Mouse (Mus musculus): ENCODE measurements around the gene Ephx1. TPM values are rescaled to one million over a fixed set of nuclear protein-coding genes. Genes with fewer than 3 reads are reported as not detected.

The Ephx1 gene
- polyA plus RNA-seq, 1 experiment: 16.9 TPM

DNA sequence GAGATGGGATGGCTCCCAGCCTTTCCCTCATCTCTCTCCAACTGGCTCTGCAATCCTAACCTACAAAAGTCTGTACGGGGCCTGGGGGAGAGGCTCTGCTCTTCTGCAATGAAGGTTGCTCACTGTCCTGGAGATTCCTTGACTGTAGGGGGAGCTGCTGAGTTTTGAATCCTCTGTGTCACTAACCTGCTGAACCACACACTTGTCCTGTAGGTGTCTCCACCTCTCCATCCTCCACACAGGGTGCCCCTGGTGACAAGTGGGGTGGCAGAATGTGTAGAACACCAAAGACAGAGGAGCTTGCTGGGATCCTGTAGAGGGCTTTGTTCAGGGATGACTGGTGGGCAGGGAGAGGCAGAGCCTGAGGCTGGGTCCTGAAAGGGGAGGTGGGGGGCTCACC, 1.6 kb upstream of the Ephx1 start:
- H3K27me3 ChIP-seq (ENCODE audit: control insufficient read depth, insufficient read depth, low read length, poor library complexity, severe bottlenecking): no peaks in the 10 kb centered on the region
- H3K9me3 ChIP-seq (replicated peaks; ENCODE audit: control insufficient read depth, insufficient read depth, low read length, poor library complexity, severe bottlenecking): no peaks in the 10 kb centered on the region
- no peak overlapping the region for H3K9ac ChIP-seq (ENCODE audit: low read depth, poor library complexity, severe bottlenecking)
- H3K27ac ChIP-seq (ENCODE audit: insufficient read depth, low read length): no peak overlapping the region
- H3K4me3 ChIP-seq (ENCODE audit: low read depth, low read length): no peak overlapping the region
- no peak for TF ChIP-seq POLR2A (IDR thresholded peaks at IDR 0.05; ENCODE audit: insufficient read depth, low read length)
- TF ChIP-seq CTCF (IDR thresholded peaks at IDR 0.05; ENCODE audit: low read depth, low read length): peak; percentile 97
- no peak for TF ChIP-seq EP300 (IDR thresholded peaks at IDR 0.05; ENCODE audit: insufficient read depth, low read depth, low read length)
- H3K4me1 ChIP-seq (ENCODE audit: control insufficient read depth, insufficient read depth, low read length): no peaks in the 10 kb centered on the region
- no peaks in the 10 kb centered on the region for H3K36me3 ChIP-seq (ENCODE audit: control insufficient read depth, insufficient read depth, low read length, poor library complexity, severe bottlenecking)

DNA sequence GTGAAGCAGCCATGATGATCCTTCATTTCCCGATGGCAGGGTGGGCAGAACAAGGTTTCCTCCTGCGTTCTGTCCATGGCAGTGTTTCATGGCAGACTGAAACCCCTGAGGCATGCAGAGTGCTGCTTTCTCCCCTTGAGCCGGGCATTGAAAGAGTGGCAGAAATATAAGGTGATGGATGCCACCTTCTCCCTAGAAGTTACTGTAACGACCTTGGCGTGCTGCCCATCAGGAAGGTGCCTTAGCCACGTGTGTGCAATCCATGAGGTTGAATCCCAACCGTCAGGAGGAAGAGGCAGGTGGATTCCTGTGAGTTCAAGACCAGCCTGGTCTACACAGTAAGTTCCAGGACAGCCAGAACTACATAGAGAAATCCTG, 773 bp upstream of the Ephx1 start:
- H3K4me3 ChIP-seq (ENCODE audit: low read depth, low read length): no peak overlapping the region
- H3K27me3 ChIP-seq (ENCODE audit: control insufficient read depth, insufficient read depth, low read length, poor library complexity, severe bottlenecking): no peaks in the 10 kb centered on the region
- TF ChIP-seq CTCF (IDR thresholded peaks at IDR 0.05; ENCODE audit: low read depth, low read length): no peak
- TF ChIP-seq POLR2A (IDR thresholded peaks at IDR 0.05; ENCODE audit: insufficient read depth, low read length): no peak
- no peak for TF ChIP-seq EP300 (IDR thresholded peaks at IDR 0.05; ENCODE audit: insufficient read depth, low read depth, low read length)
- no peaks in the 10 kb centered on the region for H3K9me3 ChIP-seq (replicated peaks; ENCODE audit: control insufficient read depth, insufficient read depth, low read length, poor library complexity, severe bottlenecking)
- H3K9ac ChIP-seq (ENCODE audit: low read depth, poor library complexity, severe bottlenecking): no peak overlapping the region
- no peak overlapping the region for H3K27ac ChIP-seq (ENCODE audit: insufficient read depth, low read length)
- no peaks in the 10 kb centered on the region for H3K36me3 ChIP-seq (ENCODE audit: control insufficient read depth, insufficient read depth, low read length, poor library complexity, severe bottlenecking)
- H3K4me1 ChIP-seq (ENCODE audit: control insufficient read depth, insufficient read depth, low read length): no peaks in the 10 kb centered on the region

DNA sequence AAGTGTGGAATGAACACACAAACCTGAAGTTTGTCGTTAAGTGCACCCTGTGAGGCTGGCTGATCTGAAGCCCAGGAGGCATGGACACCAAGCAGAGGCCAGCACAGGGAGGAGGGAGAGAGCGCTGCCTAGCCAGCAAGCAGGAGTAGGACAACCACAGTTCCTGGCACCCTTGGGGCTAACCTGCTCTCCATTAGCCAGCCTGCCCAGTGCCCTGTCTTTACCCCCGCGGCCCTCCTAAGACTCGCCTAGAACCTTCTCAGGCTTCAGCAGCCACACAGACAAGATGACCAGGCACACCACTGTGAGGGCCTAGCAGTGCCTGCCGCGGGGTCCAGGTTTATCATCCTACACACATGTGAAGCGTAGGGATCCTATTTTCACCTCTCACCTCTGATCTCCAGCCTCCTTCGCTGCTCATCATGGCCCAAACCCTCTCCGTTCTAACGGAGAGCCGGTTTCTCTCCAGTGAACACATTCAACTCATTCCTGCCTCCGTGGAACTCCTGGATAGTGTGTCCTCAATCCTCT, 2.7 kb downstream of the Ephx1 start:
- Histone ChIP-seq H3K27ac (ENCODE audit: insufficient read depth, low read length) (no peak overlapping the region), H3K4me3 (ENCODE audit: low read depth, low read length) (peak overlapping the region; percentile 32), H3K9me3 (replicated peaks; ENCODE audit: control insufficient read depth, insufficient read depth, low read length, poor library complexity, severe bottlenecking) (no peaks in the 10 kb centered on the region), H3K27me3 (ENCODE audit: control insufficient read depth, insufficient read depth, low read length, poor library complexity, severe bottlenecking) (no peaks in the 10 kb centered on the region), H3K36me3 (ENCODE audit: control insufficient read depth, insufficient read depth, low read length, poor library complexity, severe bottlenecking) (no peaks in the 10 kb centered on the region), H3K4me1 (ENCODE audit: control insufficient read depth, insufficient read depth, low read length) (peaks cover 2% of the 10 kb centered on the region), H3K9ac (ENCODE audit: low read depth, poor library complexity, severe bottlenecking) (peak overlapping the region; percentile 17)
- TF ChIP-seq POLR2A (IDR thresholded peaks at IDR 0.05; ENCODE audit: insufficient read depth, low read length): no peak
- TF ChIP-seq CTCF (IDR thresholded peaks at IDR 0.05; ENCODE audit: low read depth, low read length): no peak
- TF ChIP-seq EP300 (IDR thresholded peaks at IDR 0.05; ENCODE audit: insufficient read depth, low read depth, low read length): no peak

DNA sequence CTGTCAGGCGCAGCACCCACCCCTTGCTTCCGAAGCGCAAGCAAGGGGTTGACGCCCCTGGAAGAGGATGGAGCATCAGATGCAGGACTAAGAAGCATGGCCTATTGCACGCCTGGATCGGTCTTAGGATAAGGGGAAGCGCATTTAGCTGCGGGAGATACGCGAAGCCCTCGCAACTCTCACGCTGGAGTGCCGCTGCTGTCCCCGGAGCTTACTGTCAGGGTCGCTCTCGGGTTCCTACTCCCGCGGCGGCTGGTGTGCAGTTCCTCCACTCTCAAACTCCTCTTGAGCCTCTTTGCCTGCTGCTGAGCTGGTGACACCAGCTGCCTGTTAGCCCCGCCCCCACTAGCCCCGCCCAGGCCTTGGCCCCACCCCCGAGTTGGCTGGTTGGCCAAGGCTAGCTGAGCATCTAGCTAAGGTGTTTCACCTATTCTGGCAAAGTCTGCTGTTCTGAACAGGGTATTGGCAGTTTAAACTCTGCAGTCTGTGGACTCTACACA, 3.4 kb downstream of the Ephx1 start:
- no peak overlapping the region for H3K27ac ChIP-seq (ENCODE audit: insufficient read depth, low read length)
- H3K9ac ChIP-seq (ENCODE audit: low read depth, poor library complexity, severe bottlenecking): peak overlapping the region; percentile 25
- no peaks in the 10 kb centered on the region for H3K27me3 ChIP-seq (ENCODE audit: control insufficient read depth, insufficient read depth, low read length, poor library complexity, severe bottlenecking)
- H3K9me3 ChIP-seq (replicated peaks; ENCODE audit: control insufficient read depth, insufficient read depth, low read length, poor library complexity, severe bottlenecking): no peaks in the 10 kb centered on the region
- TF ChIP-seq POLR2A (IDR thresholded peaks at IDR 0.05; ENCODE audit: insufficient read depth, low read length) (no peak), CTCF (IDR thresholded peaks at IDR 0.05; ENCODE audit: low read depth, low read length) (no peak), EP300 (IDR thresholded peaks at IDR 0.05; ENCODE audit: insufficient read depth, low read depth, low read length) (no peak)
- H3K4me3 ChIP-seq (ENCODE audit: low read depth, low read length): peak overlapping the region; percentile 62
- H3K36me3 ChIP-seq (ENCODE audit: control insufficient read depth, insufficient read depth, low read length, poor library complexity, severe bottlenecking): no peaks in the 10 kb centered on the region
- H3K4me1 ChIP-seq (ENCODE audit: control insufficient read depth, insufficient read depth, low read length): peaks cover 2% of the 10 kb centered on the region

DNA sequence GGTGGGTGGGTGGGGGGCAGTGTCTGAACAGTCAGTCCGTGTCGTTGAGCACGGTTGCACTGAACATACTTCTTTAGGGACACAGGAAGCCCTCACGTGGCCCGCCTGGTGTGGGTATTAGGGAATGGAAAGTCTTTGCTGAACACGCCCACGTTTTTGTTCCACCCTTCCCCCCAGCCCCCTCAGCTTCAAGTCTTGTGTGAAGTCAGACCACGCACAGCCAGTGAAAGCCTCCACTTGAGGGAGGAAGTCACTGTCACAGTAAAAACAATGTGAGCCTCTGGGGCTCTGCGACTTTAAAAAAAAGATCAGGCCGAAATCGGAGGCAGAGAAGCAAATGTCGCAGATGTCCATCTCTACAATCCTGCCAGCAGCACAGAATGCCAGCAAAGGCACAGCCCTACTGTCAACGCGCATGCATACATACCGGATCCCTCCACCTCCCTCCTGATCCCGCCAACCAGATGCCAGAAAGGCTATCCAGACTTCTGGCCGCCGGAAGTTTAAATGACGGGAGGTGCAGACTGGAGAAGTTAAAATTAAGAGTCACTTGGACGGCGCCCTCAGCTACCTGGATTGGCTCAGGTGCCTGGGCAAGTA, 4.1 kb downstream of the Ephx1 start:
- no peak overlapping the region for H3K27ac ChIP-seq (ENCODE audit: insufficient read depth, low read length)

DNA sequence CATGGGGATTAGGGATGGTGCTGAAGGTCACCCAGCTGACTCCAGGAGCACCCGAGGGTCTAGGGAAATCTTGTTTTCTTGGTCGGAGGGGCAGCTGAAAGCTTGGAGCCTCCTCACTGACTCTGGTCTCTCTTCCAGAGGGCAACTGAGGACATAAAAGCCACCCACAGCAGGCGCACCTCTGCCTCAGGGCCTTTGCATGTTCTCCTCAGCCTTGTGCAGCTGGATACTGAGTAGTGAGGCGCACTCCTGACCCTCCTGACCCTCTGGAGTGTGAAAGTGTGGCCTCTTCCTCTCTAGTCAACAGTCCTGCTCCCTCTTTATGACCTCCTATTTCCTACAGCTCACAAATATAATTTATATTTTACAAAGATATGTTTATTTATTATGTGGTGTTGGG, 4.7 kb downstream of the Ephx1 start:
- no peaks in the 10 kb centered on the region for H3K9me3 ChIP-seq (replicated peaks; ENCODE audit: control insufficient read depth, insufficient read depth, low read length, poor library complexity, severe bottlenecking)
- H3K4me3 ChIP-seq (ENCODE audit: low read depth, low read length): no peak overlapping the region
- peak overlapping the region; percentile 22; the same call in 1 of the 2 replicates for H3K27ac ChIP-seq (ENCODE audit: insufficient read depth, low read length)
- H3K4me1 ChIP-seq (ENCODE audit: control insufficient read depth, insufficient read depth, low read length): peaks cover 2% of the 10 kb centered on the region
- H3K36me3 ChIP-seq (ENCODE audit: control insufficient read depth, insufficient read depth, low read length, poor library complexity, severe bottlenecking): no peaks in the 10 kb centered on the region
- TF ChIP-seq CTCF (IDR thresholded peaks at IDR 0.05; ENCODE audit: low read depth, low read length) (no peak), EP300 (IDR thresholded peaks at IDR 0.05; ENCODE audit: insufficient read depth, low read depth, low read length) (0 out of 2 replicates have a peak, but pooled peaks have one; percentile 46)
- peak overlapping the region; percentile 25 for H3K9ac ChIP-seq (ENCODE audit: low read depth, poor library complexity, severe bottlenecking)
- H3K27me3 ChIP-seq (ENCODE audit: control insufficient read depth, insufficient read depth, low read length, poor library complexity, severe bottlenecking): no peaks in the 10 kb centered on the region

More for the DNA sequence above, 4.1 kb downstream of the Ephx1 start:
- peaks cover 2% of the 10 kb centered on the region for H3K4me1 ChIP-seq (ENCODE audit: control insufficient read depth, insufficient read depth, low read length)
- peak overlapping the region; percentile 25 for H3K9ac ChIP-seq (ENCODE audit: low read depth, poor library complexity, severe bottlenecking)
- H3K4me3 ChIP-seq (ENCODE audit: low read depth, low read length): peak overlapping the region; percentile 62
- no peaks in the 10 kb centered on the region for H3K36me3 ChIP-seq (ENCODE audit: control insufficient read depth, insufficient read depth, low read length, poor library complexity, severe bottlenecking)
- TF ChIP-seq CTCF (IDR thresholded peaks at IDR 0.05; ENCODE audit: low read depth, low read length) (no peak), EP300 (IDR thresholded peaks at IDR 0.05; ENCODE audit: insufficient read depth, low read depth, low read length) (no peak), POLR2A (IDR thresholded peaks at IDR 0.05; ENCODE audit: insufficient read depth, low read length) (no peak)
- no peaks in the 10 kb centered on the region for H3K27me3 ChIP-seq (ENCODE audit: control insufficient read depth, insufficient read depth, low read length, poor library complexity, severe bottlenecking)
- no peaks in the 10 kb centered on the region for H3K9me3 ChIP-seq (replicated peaks; ENCODE audit: control insufficient read depth, insufficient read depth, low read length, poor library complexity, severe bottlenecking)
